9 mouse cellular contexts compared by ENCODE assay signal in the genomic region with DNA sequence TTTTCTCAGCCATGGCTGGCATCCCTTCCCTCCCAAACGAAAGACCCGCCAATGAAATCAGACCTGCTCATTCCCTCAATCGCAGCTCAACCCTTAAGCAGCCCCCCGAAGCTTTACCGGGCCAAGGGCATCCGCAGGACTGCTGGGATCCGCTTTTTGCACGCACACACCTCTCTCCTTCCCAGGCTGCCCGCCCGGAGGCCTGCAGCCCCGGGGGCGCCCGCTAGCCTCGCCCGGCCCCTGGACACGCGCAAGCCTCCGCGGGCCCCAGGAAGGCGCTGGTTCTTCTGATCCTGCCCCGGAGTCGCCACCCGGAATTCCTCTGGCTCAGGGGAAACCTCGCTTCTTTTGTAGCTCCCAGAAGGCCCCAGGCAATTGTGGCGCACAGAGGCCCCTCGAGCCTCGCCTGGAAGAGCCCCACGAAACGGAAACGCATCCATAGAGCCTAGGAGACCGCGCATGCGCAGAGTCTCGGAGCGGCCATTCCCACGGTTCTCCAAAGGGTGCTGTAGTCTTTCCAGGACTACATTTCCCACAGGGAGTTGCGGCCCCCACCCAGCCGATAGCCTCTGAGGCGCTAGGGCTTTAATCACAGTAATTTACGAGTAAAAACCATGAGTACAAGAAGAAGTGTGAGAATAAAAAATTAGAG. TPM values are rescaled to one million over a fixed set of nuclear protein-coding genes. Genes with fewer than 3 reads are reported as not detected.
DNase-seq lines count a peak whose midpoint lies in the region; ATAC-seq and TF ChIP-seq lines count a peak whose summit lies in the region.
"Had no signal": no experiment of that assay in that cellular context is flagged by ENCODE, and none has a peak within 500 bp of the region (broad histone marks: within the 10 kb centered on the region; RNA-seq: fewer than 3 reads in every experiment).

A gene (minus strand): TSS at position 416 of the 652 bp plus-strand sequence.

- peak within 1 kb of the TSS; percentile 91 for H3K27ac ChIP-seq in forebrain, embryonic 14.5 days (ENCODE audit: low read depth, low read length)
- H3K27ac ChIP-seq in heart, postnatal 0 days (ENCODE audit: low read depth) = peak within 1 kb of the TSS; percentile 73
- H3K27ac ChIP-seq in liver, embryonic 11.5 days (ENCODE audit: low read depth, low read length) = peak within 1 kb of the TSS; percentile 71
- H3K27ac ChIP-seq in neural tube, embryonic 13.5 days (replicated peaks) = peak within 1 kb of the TSS; percentile 95

- H3K36me3 ChIP-seq in E14TG2a.4 (ENCODE audit: insufficient read depth, low read length) = peaks cover 36% of the 10 kb centered on the region
- peaks cover 38% of the 10 kb centered on the region for H3K36me3 ChIP-seq in forebrain, embryonic 14.5 days (ENCODE audit: control insufficient read depth, insufficient read depth, low read length)
- peaks cover 37% of the 10 kb centered on the region for H3K36me3 ChIP-seq in heart, postnatal 0 days (replicated peaks; ENCODE audit: control insufficient read depth, insufficient read depth, low read length)
- peaks cover 17% of the 10 kb centered on the region for H3K36me3 ChIP-seq in liver, embryonic 11.5 days (ENCODE audit: control insufficient read depth, insufficient read depth, low read length)
- H3K36me3 ChIP-seq in neural tube, embryonic 13.5 days = peaks cover 40% of the 10 kb centered on the region

- peak within 1 kb of the TSS; percentile 74 for H3K4me2 ChIP-seq in forebrain, embryonic 14.5 days (ENCODE audit: low read length)
- peak within 1 kb of the TSS; percentile 95 for H3K4me2 ChIP-seq in heart, postnatal 0 days (ENCODE audit: low read depth, low read length)
- H3K4me2 ChIP-seq in liver, embryonic 11.5 days = peak within 1 kb of the TSS; percentile 70
- peak within 1 kb of the TSS; percentile 65 for H3K4me2 ChIP-seq in neural tube, embryonic 13.5 days

- no peaks in the 10 kb centered on the region for H3K9me3 ChIP-seq in E14TG2a.4 (ENCODE audit: low read length)
- no peaks in the 10 kb centered on the region for H3K9me3 ChIP-seq in forebrain, embryonic 14.5 days (replicated peaks; ENCODE audit: control insufficient read depth, low read length)
- no peaks in the 10 kb centered on the region for H3K9me3 ChIP-seq in heart, postnatal 0 days (replicated peaks; ENCODE audit: control insufficient read depth, low read length)
- no peaks in the 10 kb centered on the region for H3K9me3 ChIP-seq in liver, embryonic 11.5 days (ENCODE audit: control insufficient read depth, low read length)
- no peaks in the 10 kb centered on the region for H3K9me3 ChIP-seq in neural tube, embryonic 13.5 days

- peak; percentile 99 for DNase-seq in forebrain, embryonic 14.5 days (ENCODE audit: low spot score)
- peak; percentile 92 for DNase-seq in heart, postnatal 0 days (ENCODE audit: low spot score)
- DNase-seq in kidney, postnatal 36 days = peak; percentile 96 to 98
- DNase-seq in liver, embryonic 11.5 days (ENCODE audit: low spot score) = peak; percentile 85
- DNase-seq in urinary bladder, adult 18-20 months (ENCODE audit: low spot score in 2 of 2) = peak; percentile 88

- H3K4me1 ChIP-seq in E14TG2a.4 (replicated peaks; ENCODE audit: low read depth, low read length) = peaks cover 5% of the 10 kb centered on the region; the same call in 1 of the 2 replicates
- H3K4me1 ChIP-seq in forebrain, embryonic 14.5 days (ENCODE audit: control insufficient read depth, insufficient read depth, low read length) = peaks cover 7% of the 10 kb centered on the region
- H3K4me1 ChIP-seq in heart, postnatal 0 days (ENCODE audit: control insufficient read depth, insufficient read depth) = peaks cover 9% of the 10 kb centered on the region; the same call in 1 of the 2 replicates
- H3K4me1 ChIP-seq in liver, embryonic 11.5 days (replicated peaks; ENCODE audit: control insufficient read depth, insufficient read depth, low read length) = peaks cover 5% of the 10 kb centered on the region
- peaks cover 27% of the 10 kb centered on the region for H3K4me1 ChIP-seq in neural tube, embryonic 13.5 days (replicated peaks)

- peak; percentile 95 for ATAC-seq in cerebellum, adult (ENCODE audit: insufficient number of reproducible peaks, low FRiP score, low TSS enrichment)
- peak; percentile 94 for ATAC-seq in forebrain, embryonic 14.5 days
- ATAC-seq in heart, postnatal 0 days (ENCODE audit: insufficient read depth, low read depth) = peak; percentile 98
- peak; percentile 71 for ATAC-seq in liver, embryonic 11.5 days (replicated peaks; ENCODE audit: low FRiP score)
- ATAC-seq in neural tube, embryonic 13.5 days (ENCODE audit: low read depth) = peak; percentile 94

- peak within 1 kb of the TSS; percentile 94 for H3K9ac ChIP-seq in forebrain, embryonic 14.5 days (ENCODE audit: low read length)
- peak within 1 kb of the TSS; percentile 75 for H3K9ac ChIP-seq in heart, postnatal 0 days (replicated peaks; ENCODE audit: low read depth, low read length)
- peak within 1 kb of the TSS; percentile 74 for H3K9ac ChIP-seq in liver, embryonic 11.5 days (ENCODE audit: low read depth, low read length)
- peak within 1 kb of the TSS; percentile 97 for H3K9ac ChIP-seq in neural tube, embryonic 13.5 days

- no peak for TF ChIP-seq EP300 in heart, postnatal 0 days (IDR thresholded peaks at IDR 0.05; ENCODE audit: low read depth)

- H3K27me3 ChIP-seq in E14TG2a.4 (ENCODE audit: insufficient read depth, low read length) = peaks cover 38% of the 10 kb centered on the region
- no peaks in the 10 kb centered on the region for H3K27me3 ChIP-seq in forebrain, embryonic 14.5 days (replicated peaks; ENCODE audit: control insufficient read depth, insufficient read depth, low read length)
- no peaks in the 10 kb centered on the region for H3K27me3 ChIP-seq in heart, postnatal 0 days (ENCODE audit: control insufficient read depth, insufficient read depth, low read length)
- no peaks in the 10 kb centered on the region for H3K27me3 ChIP-seq in liver, embryonic 11.5 days (replicated peaks; ENCODE audit: control insufficient read depth, insufficient read depth, low read length)
- no peaks in the 10 kb centered on the region for H3K27me3 ChIP-seq in neural tube, embryonic 13.5 days

- no peak for TF ChIP-seq CTCF in E14TG2a.4 (conservative IDR thresholded peaks at IDR 0.05; ENCODE audit: low read length)
- TF ChIP-seq CTCF in heart, postnatal 0 days (IDR thresholded peaks at IDR 0.05; ENCODE audit: low read depth) = no peak

- WGBS in forebrain, embryonic 14.5 days = under 1% methylated on average over 40 of the region's 40 CpGs
- WGBS in heart, postnatal 0 days = under 1% methylated on average over 40 of the region's 40 CpGs
- WGBS in liver, embryonic 11.5 days = 2% methylated on average over 40 of the region's 40 CpGs
- WGBS in neural tube, embryonic 13.5 days = under 1% methylated on average over 40 of the region's 40 CpGs

- peak within 1 kb of the TSS; percentile 82 for H3K4me3 ChIP-seq in E14TG2a.4 (replicated peaks; ENCODE audit: low read length)
- H3K4me3 ChIP-seq in forebrain, embryonic 14.5 days (ENCODE audit: low read depth, low read length) = peak within 1 kb of the TSS; percentile 79
- peak within 1 kb of the TSS; percentile 77 for H3K4me3 ChIP-seq in heart, postnatal 0 days (ENCODE audit: low read depth, low read length)
- H3K4me3 ChIP-seq in liver, embryonic 11.5 days (ENCODE audit: low read depth, low read length) = peak within 1 kb of the TSS; percentile 62
- H3K4me3 ChIP-seq in neural tube, embryonic 13.5 days = peak within 1 kb of the TSS; percentile 94

RNA-seq across cellular contexts. Expression of the gene that starts here (rescaled TPM):
- polyA plus RNA-seq in forebrain, embryonic 14.5 days (2014; fragmentation: Nextera tagmentation; extraction: Ambion mirVana) = 13.6 and 13.9 TPM in 2 replicates
- 2.7 and 3.3 TPM in 2 replicates for total RNA-seq in heart, postnatal 0 days (2014; rRNA removed; ENCODE audit: low replicate concordance)
- polyA plus RNA-seq in heart, postnatal 0 days (2015; fragmentation: Nextera tagmentation; extraction: Ambion mirVana) = 1.4 and 1.6 TPM in 2 replicates
- polyA plus RNA-seq in liver, embryonic 11.5 days (2014; fragmentation: Nextera tagmentation; extraction: Ambion mirVana) = 5.9 and 6.1 TPM in 2 replicates
- 10.4 and 12.2 TPM in 2 replicates for polyA plus RNA-seq in neural tube, embryonic 13.5 days (2015; fragmentation: Nextera tagmentation; extraction: Ambion mirVana)
- total RNA-seq: MEL had no signal

Comparison
In these comparisons a context has a peak if more than half of its experiments do, and no peak if none do; other contexts are left out.
1. Peak in every context shown above with its lines: DNase-seq, ATAC-seq, H3K4me3 ChIP-seq and H3K27ac ChIP-seq.